Mouse (Mus musculus) midbrain, embryonic 14.5 days (tissue): ENCODE measurements at regions not wholly inside any gene's neighbourhood (a gene's known extent, or its start where the extent isn't known, plus 50 kb on each side); places are given as distances from the start of the nearest gene placed in this dataset.
A peak's percentile ranks its signal among the peaks of the same experiment; 100 is the strongest.

Source experiments
- ATAC-seq: fragments of 200-750 bp; cut with Nextera tagmentation; 2 replicates; pipeline ENCODE4 v1.8.0; 2017; ENCODE audit warnings: moderate number of reproducible peaks, moderate library complexity; ENCODE audit not compliant: low FRiP score, low TSS enrichment
- DNase-seq: peaks from one replicate; pipeline ENCODE4 v3.0.0-alpha.2; 2015
- H3K27ac ChIP-seq: fragments of 300-500 bp; sonication (generic); replicated peaks from 2 replicates; pipeline ENCODE4 v1.5.1; 2014; ENCODE audit warnings: mild to moderate bottlenecking, low read depth, low read length, moderate library complexity
- H3K27me3 ChIP-seq: fragments of 300-500 bp; sonication (generic); 2 replicates; pipeline ENCODE4 v1.6.1; 2014; ENCODE audit warnings: low read length, control low read depth, mixed read lengths; ENCODE audit not compliant: control insufficient read depth, insufficient read depth
- H3K36me3 ChIP-seq: fragments of 300-500 bp; sonication (generic); 2 replicates; pipeline ENCODE4 v1.6.1; 2014; ENCODE audit warnings: low read length, control low read depth; ENCODE audit not compliant: control insufficient read depth, insufficient read depth
- H3K4me1 ChIP-seq: fragments of 300-500 bp; sonication (generic); 2 replicates; pipeline ENCODE4 v1.6.1; 2014; ENCODE audit warnings: mild to moderate bottlenecking, antibody characterized with exemption, low read length, control low read depth; ENCODE audit not compliant: control insufficient read depth, insufficient read depth
- H3K4me2 ChIP-seq: fragments of 300-500 bp; sonication (generic); 2 replicates; pipeline ENCODE4 v1.6.1; 2014; ENCODE audit warnings: mild to moderate bottlenecking, low read length, moderate library complexity
- H3K4me3 ChIP-seq: fragments of 300-500 bp; sonication (generic); replicated peaks from 2 replicates; pipeline ENCODE4 v1.5.1; 2014; ENCODE audit warnings: low read depth, low read length
- H3K9ac ChIP-seq: fragments of 300-500 bp; sonication (generic); replicated peaks from 2 replicates; pipeline ENCODE4 v1.6.1; 2014; ENCODE audit warnings: mild to moderate bottlenecking, low read length, moderate library complexity
- H3K9me3 ChIP-seq: fragments of 300-500 bp; sonication (generic); 2 replicates; pipeline ENCODE4 v1.6.1; 2016; ENCODE audit warnings: low read length, control low read depth, mixed read lengths; ENCODE audit not compliant: control insufficient read depth
- WGBS: fragments of 180-500 bp; shearing (Covaris S2); extraction: QIAGEN DNeasy Blood & Tissue Kit; methylation state at CpG from one replicate; pipeline ENCODE4 v1.1.7; 2014; 5-methylcytosine and 5-hydroxymethylcytosine counted together

GRCm38 (mm10) chr13:82453650-82454049, 670.8 kb downstream of the Cetn3 start:
- no peak overlapping the region for H3K27ac ChIP-seq
- H3K4me2 ChIP-seq = no peak overlapping the region
- ATAC-seq (no peak; the same call in 1 of the 2 replicates), DNase-seq (peak; percentile 1)
- H3K36me3 ChIP-seq = no peaks in the 10 kb centered on the region
- 83% methylated on average over 5 of the region's 5 CpGs for WGBS
- H3K9ac ChIP-seq = no peak overlapping the region
- no peaks in the 10 kb centered on the region for H3K9me3 ChIP-seq
- no peaks in the 10 kb centered on the region for H3K4me1 ChIP-seq
- no peak overlapping the region for H3K4me3 ChIP-seq
- H3K27me3 ChIP-seq = no peaks in the 10 kb centered on the region

- no peaks in the 10 kb centered on the region for H3K4me1 ChIP-seq
- no peak overlapping the region for H3K4me3 ChIP-seq
- H3K27ac ChIP-seq = no peak overlapping the region
- H3K9ac ChIP-seq = no peak overlapping the region
- H3K4me2 ChIP-seq = no peak overlapping the region
- ATAC-seq = no peak
- no peaks in the 10 kb centered on the region for H3K27me3 ChIP-seq
- no peaks in the 10 kb centered on the region for H3K36me3 ChIP-seq
- DNase-seq = no peak
- 83% methylated on average over 7 of the region's 7 CpGs for WGBS
- no peaks in the 10 kb centered on the region for H3K9me3 ChIP-seq
Observed at GRCm38 (mm10) chr13:82483265-82483929, 700.5 kb downstream of the Cetn3 start.

GRCm38 (mm10) chr13:82496606-82497005, 713.7 kb downstream of the Cetn3 start:
- no peaks in the 10 kb centered on the region for H3K4me1 ChIP-seq
- no peak overlapping the region for H3K9ac ChIP-seq
- H3K27ac ChIP-seq = no peak overlapping the region
- DNase-seq = no peak
- H3K9me3 ChIP-seq = no peaks in the 10 kb centered on the region
- no peaks in the 10 kb centered on the region for H3K36me3 ChIP-seq
- ATAC-seq = no peak
- WGBS = 93% methylated on average over 2 of the region's 2 CpGs
- H3K4me3 ChIP-seq = no peak overlapping the region
- H3K27me3 ChIP-seq = no peaks in the 10 kb centered on the region
- H3K4me2 ChIP-seq = no peak overlapping the region

- ATAC-seq (0 out of 2 replicates have a peak, but pooled peaks have one; percentile 42), DNase-seq (peak; percentile 18)
- no peaks in the 10 kb centered on the region for H3K36me3 ChIP-seq
- no peak overlapping the region for H3K9ac ChIP-seq
- H3K4me2 ChIP-seq = no peak overlapping the region
- no peaks in the 10 kb centered on the region for H3K27me3 ChIP-seq
- no peak overlapping the region for H3K27ac ChIP-seq
- no peaks in the 10 kb centered on the region for H3K9me3 ChIP-seq
- 42% methylated on average over 2 of the region's 2 CpGs for WGBS
- H3K4me1 ChIP-seq = no peaks in the 10 kb centered on the region
- H3K4me3 ChIP-seq = no peak overlapping the region
Observed at GRCm38 (mm10) chr13:82508176-82508575, 725.3 kb downstream of the Cetn3 start.

GRCm38 (mm10) chr13:82509512-82509911, 726.6 kb downstream of the Cetn3 start:
- WGBS = 53% methylated on average over 3 of the region's 3 CpGs
- no peak overlapping the region for H3K4me2 ChIP-seq
- H3K27me3 ChIP-seq = no peaks in the 10 kb centered on the region
- no peaks in the 10 kb centered on the region for H3K4me1 ChIP-seq
- ATAC-seq = no peak
- H3K9ac ChIP-seq = no peak overlapping the region
- no peak for DNase-seq
- no peak overlapping the region for H3K27ac ChIP-seq
- H3K4me3 ChIP-seq = no peak overlapping the region
- H3K9me3 ChIP-seq = no peaks in the 10 kb centered on the region
- H3K36me3 ChIP-seq = no peaks in the 10 kb centered on the region
